Mouse (Mus musculus) frontal cortex, postnatal 36 days (tissue): ENCODE measurements around the gene Smox.

Source experiments
- DNase-seq, 2 experiments: peaks; one replicate each; pipeline ENCODE4 v3.0.0; 2022; ENCODE audit warnings: low spot score in 2 of 2

Gene Smox

DNA sequence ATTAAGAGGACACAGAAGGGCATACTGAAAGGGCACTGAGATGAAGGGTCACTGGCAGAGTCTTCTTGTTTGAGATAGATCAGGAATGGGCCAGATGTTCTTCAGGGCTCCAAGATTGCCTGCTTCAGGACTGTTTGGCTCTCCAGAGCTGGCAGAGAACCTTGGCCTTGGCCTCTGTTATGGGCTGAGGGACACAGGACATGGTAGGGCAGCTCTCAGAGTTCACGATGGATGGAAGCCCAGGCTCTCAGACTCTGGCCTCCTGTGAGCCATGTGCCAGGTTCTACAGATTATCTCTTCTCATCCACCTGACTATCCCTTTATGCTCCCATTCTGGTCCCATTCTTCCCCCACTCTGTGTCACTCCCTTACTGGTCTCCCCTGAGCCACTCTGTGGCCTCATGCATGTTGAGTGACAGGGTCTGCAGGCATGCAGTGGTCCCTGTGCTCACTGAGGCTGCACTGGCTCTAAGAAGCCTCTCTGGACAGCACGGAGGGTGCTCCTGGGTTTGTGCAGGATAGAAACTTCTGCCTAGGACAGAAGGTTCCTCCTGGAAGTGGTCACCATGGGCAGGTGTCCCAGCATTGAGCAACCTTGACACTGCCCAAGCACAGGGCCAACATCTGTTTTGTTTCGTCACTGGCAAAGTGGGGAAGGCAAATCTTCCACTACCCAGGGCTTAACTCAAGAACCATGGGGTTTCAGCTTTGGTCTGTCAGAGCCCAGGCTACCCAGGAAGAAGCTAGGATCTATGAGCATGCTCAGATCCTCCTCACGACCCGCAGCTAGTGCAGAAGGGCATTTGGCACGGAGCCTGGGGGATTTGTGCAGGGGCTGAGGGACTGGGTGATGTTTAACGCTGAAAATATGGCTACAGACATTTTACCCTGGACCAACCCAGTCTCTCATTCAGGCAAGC is 60.7 kb downstream of the Smox start:
- no peak for DNase-seq

DNA sequence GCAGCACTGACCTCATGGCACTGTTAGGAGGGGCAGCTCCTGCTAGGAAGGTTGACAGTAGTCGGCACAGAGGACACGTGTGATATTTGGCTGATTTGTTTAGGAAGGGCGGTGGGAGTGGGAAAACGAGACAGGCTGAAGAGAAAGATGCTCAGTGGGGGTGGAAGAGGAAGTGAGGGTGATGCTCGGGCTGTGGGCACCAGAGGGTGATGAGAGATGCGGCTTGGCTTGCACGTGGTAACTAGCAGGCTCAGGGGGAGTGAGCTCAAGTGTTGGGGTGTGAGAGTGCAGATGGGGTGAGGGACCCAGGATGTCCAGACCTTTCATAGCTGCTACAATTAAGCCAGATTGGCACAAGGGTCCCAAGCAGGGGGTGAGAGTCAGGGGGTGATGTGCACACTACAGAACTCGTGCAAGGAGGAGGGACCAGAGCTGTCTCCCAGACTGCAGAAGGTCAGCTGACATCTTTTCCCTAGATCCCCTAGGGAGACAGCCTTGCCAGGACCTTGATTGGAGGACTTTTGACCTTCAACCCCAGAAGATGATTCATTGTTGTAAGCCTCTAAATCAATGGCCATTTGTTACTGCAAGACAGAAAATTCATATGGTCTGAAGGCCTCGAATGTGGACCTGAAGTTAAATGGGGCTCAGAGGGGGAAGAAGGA is 61.6 kb downstream of the Smox start:
- DNase-seq, result no peak

DNA sequence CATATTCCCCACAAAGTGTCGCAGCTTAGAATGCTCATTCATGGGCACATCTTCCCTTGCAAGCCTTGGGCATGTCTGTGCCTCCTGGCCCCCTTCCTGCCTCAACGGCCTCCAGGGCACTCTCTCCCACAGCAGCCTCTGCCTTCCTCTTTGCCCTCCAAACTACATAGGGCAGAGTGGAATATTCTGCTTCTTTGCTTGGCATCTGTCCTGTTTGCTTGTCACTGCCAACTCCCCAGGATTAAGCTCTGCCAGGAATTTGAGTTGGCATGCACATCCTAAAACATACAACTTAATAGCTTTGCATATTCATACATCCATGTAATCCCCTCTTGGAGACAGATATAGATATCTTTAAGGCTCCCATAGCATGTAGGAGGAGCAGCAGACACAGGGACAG is 66.6 kb downstream of the Smox start:
- no peak for DNase-seq

DNA sequence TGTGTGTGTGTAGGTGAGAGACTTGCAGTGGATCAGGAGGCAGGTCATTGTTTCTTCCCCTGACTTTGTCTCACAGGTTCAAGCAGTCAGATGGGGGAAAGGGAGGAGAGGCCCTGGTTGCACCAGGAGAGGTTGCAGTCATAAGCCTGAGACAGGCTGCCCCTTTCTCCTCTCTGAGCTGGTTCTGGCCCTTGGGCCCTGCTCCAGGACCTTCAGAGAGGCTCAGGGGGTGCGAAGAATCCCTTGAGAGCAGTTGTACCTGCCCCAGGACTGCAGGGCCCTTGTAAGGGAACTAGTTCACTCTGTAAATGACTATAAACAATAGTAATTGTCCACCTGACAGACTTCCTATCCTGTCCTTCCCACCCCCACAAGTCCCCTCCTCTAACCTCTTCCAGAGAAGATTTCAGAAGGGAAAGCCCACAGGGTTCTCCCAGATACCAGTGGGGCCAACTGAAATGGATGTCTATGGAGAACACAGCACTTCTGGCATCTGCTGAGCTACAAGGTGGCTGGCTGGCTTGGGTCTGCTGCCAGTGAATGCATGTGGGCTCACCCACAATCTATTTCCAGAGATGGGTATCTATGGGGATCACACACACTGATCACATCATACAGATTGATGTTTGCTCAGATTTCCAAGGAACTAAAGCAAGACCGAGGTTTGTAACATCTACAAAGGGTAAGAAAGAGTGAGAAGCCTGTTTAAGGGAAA is 69.1 kb downstream of the Smox start:
- peak in 1 of 2 experiments; percentile 48 for DNase-seq

DNA sequence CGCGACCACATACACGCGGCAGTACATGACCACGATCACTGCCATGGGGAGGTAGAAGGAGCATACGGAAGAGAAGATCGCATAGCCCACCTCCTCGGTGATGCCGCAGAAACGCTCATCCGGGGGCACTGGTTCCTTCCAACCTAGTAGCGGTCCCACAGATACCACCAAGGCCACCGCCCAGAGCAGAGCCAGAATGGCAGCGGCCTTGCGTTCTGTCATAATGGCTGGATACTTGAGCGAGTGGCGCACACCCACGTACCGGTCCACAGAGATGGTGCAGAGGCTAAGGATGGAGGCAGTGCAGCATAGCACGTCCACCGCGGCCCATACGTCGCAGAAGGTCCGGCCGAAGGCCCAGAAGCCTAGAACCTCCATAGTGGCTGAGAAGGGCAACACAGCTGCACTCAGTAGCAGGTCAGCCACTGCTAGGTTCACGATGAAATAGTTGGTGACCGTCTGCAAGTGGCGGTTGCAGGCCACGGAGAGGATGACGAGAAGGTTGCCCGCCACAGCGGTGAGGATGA is 70.1 kb downstream of the Smox start:
- peak in 1 of 2 experiments; percentile 43 for DNase-seq

DNA sequence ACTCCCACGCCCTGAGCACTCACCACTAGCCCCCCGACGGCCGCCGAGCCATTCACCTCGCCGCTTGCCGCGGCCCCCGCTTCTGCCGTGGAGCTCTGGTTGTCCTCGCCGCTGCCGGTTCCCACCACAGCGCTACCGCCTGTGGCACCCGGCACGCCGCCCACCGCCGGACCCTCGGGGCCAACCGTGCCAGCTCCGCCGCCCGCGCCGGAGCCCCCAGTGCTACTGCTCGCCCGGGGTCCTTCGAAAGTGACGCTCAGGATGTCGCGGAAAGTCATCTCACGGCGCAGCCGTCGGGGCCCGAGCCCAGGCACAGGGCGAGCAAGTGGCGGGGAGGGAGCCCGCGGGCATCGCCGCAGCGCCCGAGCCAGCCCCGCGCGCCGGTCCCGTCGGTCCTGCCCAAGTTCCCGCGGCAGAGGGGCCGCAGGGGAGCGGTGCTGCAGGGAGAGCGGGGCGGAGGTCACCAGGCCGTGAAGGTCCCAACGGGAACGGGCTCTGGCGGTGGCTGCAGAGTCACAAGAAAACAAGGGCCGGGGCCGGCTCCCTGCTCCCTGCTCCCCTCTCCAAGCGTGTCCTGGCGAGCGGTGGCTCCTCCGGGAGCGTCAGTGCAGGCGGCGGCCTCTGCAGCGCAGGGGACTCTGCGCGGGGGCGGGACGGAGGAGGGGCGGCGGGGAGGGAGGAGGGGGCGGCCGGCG is 70.7 kb downstream of the Smox start, which contains the start of gene Adra1d:
Gene Adra1d, minus strand, starts transcription at position 393 of the 695 bp plus-strand sequence.
- no peak for DNase-seq

DNA sequence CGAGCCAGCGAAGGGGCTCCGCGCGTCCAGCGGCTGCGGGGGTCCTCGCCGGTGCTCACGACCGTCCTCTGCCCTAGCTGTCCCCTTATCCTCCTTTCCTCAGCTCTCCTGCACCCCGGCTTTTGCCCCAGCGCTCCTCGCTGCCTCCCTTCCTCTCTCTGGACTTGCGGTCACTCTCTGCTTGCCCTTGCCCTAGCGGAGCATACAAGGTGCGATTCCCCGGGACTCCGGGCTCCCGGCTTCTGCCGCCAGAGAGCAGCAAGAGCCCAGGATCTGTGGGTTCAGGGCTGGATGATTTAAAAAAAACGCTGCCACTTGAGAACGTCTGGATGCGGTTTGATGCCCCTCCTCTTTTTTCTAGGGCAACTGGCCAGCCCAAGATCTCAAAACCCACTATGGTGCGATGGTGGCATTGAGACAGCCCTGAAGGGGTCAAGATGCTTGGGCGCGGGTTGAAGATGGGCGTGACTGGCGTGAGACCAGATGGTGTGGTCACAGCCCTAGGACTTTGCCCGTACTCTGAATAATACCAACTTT is 71.4 kb downstream of the Smox start:
- peak; percentile 72 to 81 for DNase-seq
